In genomic region chr1:190808766-190809221, GRCm38 (mm10) we compare ENCODE assay signal across 10 mouse cellular contexts.
DNase-seq lines count a peak whose midpoint lies in the region; ATAC-seq and TF ChIP-seq lines count a peak whose summit lies in the region.
"Had no signal": no experiment of that assay in that cellular context is flagged by ENCODE, and none has a peak within 500 bp of the region (broad histone marks: within the 10 kb centered on the region; RNA-seq: fewer than 3 reads in every experiment).

No protein-coding gene starts in this region.

- H3K4me1 ChIP-seq in hindbrain, embryonic 12.5 days: peaks cover 18% of the 10 kb centered on the region
- H3K4me1 ChIP-seq in neural tube, embryonic 11.5 days (ENCODE audit: control insufficient read depth, insufficient read depth, low read length): peaks cover 16% of the 10 kb centered on the region
- no peaks in the 10 kb centered on the region for H3K4me1 ChIP-seq in kidney, embryonic 15.5 days
- no peaks in the 10 kb centered on the region for H3K4me1 ChIP-seq in lung, postnatal 0 days (ENCODE audit: insufficient read depth, low read depth, low read length)

- peak; percentile 69 for DNase-seq in cerebellum, postnatal 10 days
- no peak for DNase-seq in cerebellum, adult 11 months
- DNase-seq in embryo, embryonic 11 days: peak; percentile 47
- peak; percentile 48 for DNase-seq in neural tube, embryonic 11.5 days (ENCODE audit: low spot score)
- no peak for DNase-seq in testis, postnatal 10 days (ENCODE audit: low spot score)
- DNase-seq in lung, postnatal 0 days (ENCODE audit: low spot score): no peak
- DNase-seq: lung, postnatal 14 days had no signal

- peak overlapping the region; percentile 37 for H3K4me2 ChIP-seq in hindbrain, embryonic 12.5 days (replicated peaks)
- peak overlapping the region; percentile 12; the same call in 1 of the 2 replicates for H3K4me2 ChIP-seq in neural tube, embryonic 11.5 days (ENCODE audit: low read depth)
- no peak overlapping the region for H3K4me2 ChIP-seq in kidney, embryonic 15.5 days
- no peak overlapping the region for H3K4me2 ChIP-seq in lung, postnatal 0 days (replicated peaks; ENCODE audit: low read depth, low read length)
- H3K4me2 ChIP-seq: heart, embryonic 13.5 days had no signal

- peaks cover 8% of the 10 kb centered on the region; the same call in 1 of the 2 replicates for H3K36me3 ChIP-seq in hindbrain, embryonic 12.5 days
- H3K36me3 ChIP-seq in neural tube, embryonic 11.5 days (ENCODE audit: control insufficient read depth, insufficient read depth, low read length): no peaks in the 10 kb centered on the region; the same call in 1 of the 2 replicates
- H3K36me3 ChIP-seq in kidney, embryonic 15.5 days: 0 out of 2 replicates have a peak, but pooled peaks cover 3% of the 10 kb centered on the region
- no peaks in the 10 kb centered on the region for H3K36me3 ChIP-seq in lung, postnatal 0 days (ENCODE audit: insufficient read depth, low read length)

- no peak overlapping the region for H3K4me3 ChIP-seq in hindbrain, embryonic 12.5 days
- no peak overlapping the region for H3K4me3 ChIP-seq in neural tube, embryonic 11.5 days (ENCODE audit: low read depth, low read length)
- no peak overlapping the region for H3K4me3 ChIP-seq in kidney, embryonic 15.5 days (replicated peaks)
- H3K4me3 ChIP-seq in lung, postnatal 0 days (ENCODE audit: low read depth, low read length): no peak overlapping the region
- H3K4me3 ChIP-seq: heart, embryonic 13.5 days had no signal

- TF ChIP-seq CTCF in lung, postnatal 0 days (IDR thresholded peaks at IDR 0.05): no peak

- 0 out of 2 replicates have a peak overlapping the region, but pooled peaks have one; percentile 18 for H3K9ac ChIP-seq in hindbrain, embryonic 12.5 days
- H3K9ac ChIP-seq in neural tube, embryonic 11.5 days (ENCODE audit: low read length): no peak overlapping the region; the same call in 1 of the 2 replicates
- no peak overlapping the region for H3K9ac ChIP-seq in kidney, embryonic 15.5 days
- H3K9ac ChIP-seq in lung, postnatal 0 days (replicated peaks; ENCODE audit: low read depth): no peak overlapping the region
- H3K9ac ChIP-seq: heart, embryonic 13.5 days had no signal

- peak; percentile 79 for ATAC-seq in hindbrain, embryonic 12.5 days (ENCODE audit: low FRiP score)
- no peak for ATAC-seq in neural tube, embryonic 11.5 days (ENCODE audit: insufficient read depth, low FRiP score, low TSS enrichment)
- ATAC-seq in kidney, embryonic 15.5 days (replicated peaks; ENCODE audit: low FRiP score): no peak
- no peak for ATAC-seq in lung, postnatal 0 days

- peaks cover 3% of the 10 kb centered on the region; the same call in 1 of the 2 replicates for H3K27me3 ChIP-seq in hindbrain, embryonic 12.5 days
- H3K27me3 ChIP-seq in neural tube, embryonic 11.5 days (ENCODE audit: control insufficient read depth, insufficient read depth, low read length): no peaks in the 10 kb centered on the region
- H3K27me3 ChIP-seq in kidney, embryonic 15.5 days: no peaks in the 10 kb centered on the region
- no peaks in the 10 kb centered on the region for H3K27me3 ChIP-seq in lung, postnatal 0 days (replicated peaks; ENCODE audit: insufficient read depth, low read length)
- H3K27me3 ChIP-seq: heart, embryonic 13.5 days had no signal

- H3K9me3 ChIP-seq in hindbrain, embryonic 12.5 days (replicated peaks): no peaks in the 10 kb centered on the region
- no peaks in the 10 kb centered on the region for H3K9me3 ChIP-seq in neural tube, embryonic 11.5 days (ENCODE audit: control insufficient read depth, low read length)
- H3K9me3 ChIP-seq in kidney, embryonic 15.5 days (replicated peaks): no peaks in the 10 kb centered on the region
- H3K9me3 ChIP-seq in lung, postnatal 0 days (ENCODE audit: low read length): no peaks in the 10 kb centered on the region
- H3K9me3 ChIP-seq: heart, embryonic 13.5 days had no signal

- WGBS in hindbrain, embryonic 12.5 days: 13% methylated on average over 19 of the region's 19 CpGs
- WGBS in neural tube, embryonic 11.5 days: 20% methylated on average over 19 of the region's 19 CpGs
- WGBS in kidney, embryonic 15.5 days: 53% methylated on average over 19 of the region's 19 CpGs
- WGBS in lung, postnatal 0 days: 67% methylated on average over 19 of the region's 19 CpGs

- peak overlapping the region; percentile 76 for H3K27ac ChIP-seq in hindbrain, embryonic 12.5 days
- H3K27ac ChIP-seq in neural tube, embryonic 11.5 days (ENCODE audit: low read depth, low read length): no peak overlapping the region
- no peak overlapping the region for H3K27ac ChIP-seq in kidney, embryonic 15.5 days
- no peak overlapping the region for H3K27ac ChIP-seq in lung, postnatal 0 days (ENCODE audit: low read length)
- H3K27ac ChIP-seq: heart, embryonic 13.5 days had no signal

- TF ChIP-seq EP300 in lung, postnatal 0 days (IDR thresholded peaks at IDR 0.05): no peak

Comparison
In these comparisons a context has a peak if more than half of its experiments do, and no peak if none do; other contexts are left out.
1. DNase-seq: peak in cerebellum, postnatal 10 days (2 of 2), embryo, embryonic 11 days (single experiment) and neural tube, embryonic 11.5 days (single experiment); none in cerebellum, adult 11 months (single experiment), testis, postnatal 10 days (single experiment) and lung, postnatal 0 days (single experiment).
2. H3K4me2 ChIP-seq: peak in hindbrain, embryonic 12.5 days (single experiment) and neural tube, embryonic 11.5 days (single experiment); none in kidney, embryonic 15.5 days (single experiment) and lung, postnatal 0 days (single experiment).